Mouse (Mus musculus): ENCODE measurements around the gene Dop1b.
"Not testable (repeated sequence)": the region's sequence is repeated elsewhere in the genome, so short reads cannot be mapped to it uniquely, and the experiment has no call there.

The Dop1b gene

GRCm38 (mm10) chr16:93763378-93763777, 51.7 kb downstream of the Dop1b start:
- peak; percentile 68 for DNase-seq

- DNase-seq, result no peak
Measured at GRCm38 (mm10) chr16:93764597-93764996, 52.9 kb downstream of the Dop1b start.

- DNase-seq, result peak; percentile 73
Measured at GRCm38 (mm10) chr16:93766956-93767355, 55.3 kb downstream of the Dop1b start.

- DNase-seq, result no peak
Measured at GRCm38 (mm10) chr16:93767548-93767947, 55.8 kb downstream of the Dop1b start.

GRCm38 (mm10) chr16:93769621-93770020, 57.9 kb downstream of the Dop1b start:
- DNase-seq, result peak; percentile 48

GRCm38 (mm10) chr16:93770271-93770926, 58.7 kb downstream of the Dop1b start:
- peak; percentile 36 for DNase-seq

- no peak for DNase-seq
Measured at GRCm38 (mm10) chr16:93774658-93775057, 63.0 kb downstream of the Dop1b start.

GRCm38 (mm10) chr16:93776468-93776867, 64.8 kb downstream of the Dop1b start:
- no peak for DNase-seq

- no peak for DNase-seq
Measured at GRCm38 (mm10) chr16:93777247-93777999, 65.7 kb downstream of the Dop1b start.

- not testable (repeated sequence) for DNase-seq
Measured at GRCm38 (mm10) chr16:93778393-93778792, 66.7 kb downstream of the Dop1b start.

GRCm38 (mm10) chr16:93779554-93779953, 67.8 kb downstream of the Dop1b start:
- DNase-seq, result no peak

- no peak for DNase-seq
Measured at GRCm38 (mm10) chr16:93780660-93781479, 69.2 kb downstream of the Dop1b start.

GRCm38 (mm10) chr16:93784175-93784574, 72.5 kb downstream of the Dop1b start:
- no peak for DNase-seq

- DNase-seq, result peak; percentile 39
Measured at GRCm38 (mm10) chr16:93785805-93786204, 74.1 kb downstream of the Dop1b start.

- no peak for DNase-seq
Measured at GRCm38 (mm10) chr16:93788388-93788787, 76.7 kb downstream of the Dop1b start.

GRCm38 (mm10) chr16:93788881-93789280, 77.2 kb downstream of the Dop1b start:
- DNase-seq, result no peak

GRCm38 (mm10) chr16:93789971-93790755, 78.5 kb downstream of the Dop1b start:
- DNase-seq, result no peak

GRCm38 (mm10) chr16:93792981-93793630, 81.4 kb downstream of the Dop1b start:
- no peak for DNase-seq

GRCm38 (mm10) chr16:93794845-93795244, 83.1 kb downstream of the Dop1b start:
- DNase-seq, result no peak

GRCm38 (mm10) chr16:93795391-93795790, 83.7 kb downstream of the Dop1b start:
- DNase-seq, result no peak

- peak; percentile 72 for DNase-seq
Measured at GRCm38 (mm10) chr16:93797021-93797840, 85.5 kb downstream of the Dop1b start.

Measured in cerebellum, adult 9-11 months (tissue).